Mouse (Mus musculus) brain, embryonic 18.5 days (tissue): ENCODE results near the gene Gbf1.

Source experiments
- DNase-seq: peaks from one replicate; pipeline ENCODE4 v3.0.0-alpha.2; 2012; ENCODE audit warnings: low read depth, low spot score

Gbf1 gene

DNA sequence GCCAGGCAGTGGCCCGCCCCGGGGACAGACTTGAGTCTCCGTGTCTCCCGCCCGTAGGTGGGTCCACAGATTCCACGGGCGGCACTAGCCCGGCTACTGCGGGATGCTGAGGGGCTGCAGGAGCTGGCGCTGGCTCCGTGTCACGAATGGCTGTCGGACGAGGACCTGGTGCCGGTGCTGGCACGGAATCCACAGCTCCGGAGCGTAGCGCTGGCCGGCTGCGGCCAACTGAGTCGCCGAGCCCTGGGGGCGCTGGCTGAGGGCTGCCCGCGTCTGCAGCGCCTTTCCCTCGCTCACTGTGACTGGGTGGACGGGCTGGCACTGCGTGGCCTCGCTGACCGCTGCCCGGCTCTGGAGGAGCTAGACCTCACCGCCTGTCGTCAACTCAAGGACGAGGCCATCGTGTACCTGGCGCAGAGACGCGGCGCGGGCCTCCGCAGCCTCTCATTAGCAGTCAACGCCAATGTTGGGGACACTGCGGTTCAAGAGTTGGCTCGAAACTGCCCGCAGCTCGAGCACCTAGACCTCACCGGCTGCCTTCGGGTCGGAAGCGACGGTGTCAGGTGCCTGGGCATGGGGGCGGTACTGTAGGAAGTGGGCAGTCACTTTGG lies 176.8 kb downstream of the Gbf1 start:
- no peak for DNase-seq

DNA sequence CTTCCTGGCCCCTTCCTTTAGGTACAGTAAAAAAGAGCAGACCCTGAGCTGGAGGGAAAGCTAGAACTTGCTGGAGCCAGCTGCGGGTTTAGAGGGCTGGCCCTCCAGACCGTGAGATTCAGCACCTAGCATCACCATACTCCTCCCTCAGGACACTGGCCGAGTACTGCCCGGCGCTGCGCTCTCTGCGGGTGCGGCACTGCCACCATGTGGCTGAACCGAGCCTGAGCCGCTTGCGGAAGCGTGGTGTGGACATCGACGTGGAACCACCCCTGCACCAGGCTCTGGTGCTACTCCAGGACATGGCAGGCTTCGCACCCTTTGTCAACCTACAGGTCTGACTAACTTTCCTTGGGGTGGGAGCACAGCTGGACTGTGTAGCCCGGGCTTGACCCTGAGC lies 177.6 kb downstream of the Gbf1 start:
- DNase-seq = no peak

DNA sequence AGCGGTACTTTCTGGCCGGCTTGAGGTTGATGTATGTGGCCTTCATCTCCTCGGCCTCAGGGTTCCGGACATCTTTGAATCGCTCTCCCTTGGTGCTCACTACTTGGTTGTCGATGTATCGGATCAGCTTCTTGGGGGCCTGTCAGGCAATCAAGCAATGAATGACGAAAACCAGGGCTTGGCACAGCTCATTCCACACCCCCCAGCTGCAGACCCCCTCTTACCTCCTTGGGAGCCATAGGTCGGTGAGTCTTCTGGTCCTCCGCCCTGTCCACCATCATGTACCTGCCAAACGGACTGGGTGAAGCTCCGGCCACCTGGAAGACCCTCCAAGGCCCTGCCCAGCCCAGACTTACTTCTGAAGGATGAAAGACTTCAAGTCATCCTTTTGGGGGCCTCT lies 178.4 kb downstream of the Gbf1 start:
- DNase-seq = no peak

DNA sequence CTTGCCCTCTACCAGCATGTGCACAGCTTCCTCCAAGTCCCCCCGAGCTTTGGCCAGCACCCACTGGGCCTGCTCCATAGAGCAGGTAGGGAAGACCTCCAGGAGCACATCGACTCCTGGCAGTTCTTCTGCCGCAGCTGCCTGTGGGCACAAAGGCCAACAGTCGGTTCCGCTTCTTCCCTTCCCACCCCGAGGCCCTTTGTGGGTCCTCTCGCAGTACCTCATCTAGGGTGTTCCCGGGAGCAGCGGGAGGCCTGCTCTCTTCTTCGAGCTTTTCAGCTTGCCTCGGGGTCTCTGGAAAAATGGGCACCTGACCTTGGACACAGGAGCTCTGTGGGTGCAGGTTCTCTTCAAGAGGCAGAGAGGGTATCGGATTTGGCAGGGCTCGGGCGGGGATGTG lies 179.0 kb downstream of the Gbf1 start:
- DNase-seq = no peak

DNA sequence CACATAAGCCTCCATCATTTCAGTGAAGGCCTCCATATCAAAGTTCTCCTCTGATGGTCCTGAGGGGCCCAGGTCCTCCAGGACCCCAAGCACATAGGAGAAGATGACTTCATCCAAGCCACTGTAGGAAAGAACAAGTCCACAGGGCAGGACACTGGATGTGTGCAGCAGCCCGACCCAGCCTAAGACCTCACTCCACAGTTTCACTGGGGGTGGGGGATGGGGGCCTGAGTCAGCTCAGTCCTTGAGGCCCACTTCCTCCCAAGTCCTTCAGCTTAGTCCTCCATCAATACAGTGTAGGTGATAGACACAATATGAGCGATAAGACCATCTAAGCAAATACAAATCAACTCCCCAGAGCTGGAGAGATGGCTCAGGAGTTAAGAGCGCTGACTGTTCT lies 179.6 kb downstream of the Gbf1 start:
- DNase-seq = no peak

DNA sequence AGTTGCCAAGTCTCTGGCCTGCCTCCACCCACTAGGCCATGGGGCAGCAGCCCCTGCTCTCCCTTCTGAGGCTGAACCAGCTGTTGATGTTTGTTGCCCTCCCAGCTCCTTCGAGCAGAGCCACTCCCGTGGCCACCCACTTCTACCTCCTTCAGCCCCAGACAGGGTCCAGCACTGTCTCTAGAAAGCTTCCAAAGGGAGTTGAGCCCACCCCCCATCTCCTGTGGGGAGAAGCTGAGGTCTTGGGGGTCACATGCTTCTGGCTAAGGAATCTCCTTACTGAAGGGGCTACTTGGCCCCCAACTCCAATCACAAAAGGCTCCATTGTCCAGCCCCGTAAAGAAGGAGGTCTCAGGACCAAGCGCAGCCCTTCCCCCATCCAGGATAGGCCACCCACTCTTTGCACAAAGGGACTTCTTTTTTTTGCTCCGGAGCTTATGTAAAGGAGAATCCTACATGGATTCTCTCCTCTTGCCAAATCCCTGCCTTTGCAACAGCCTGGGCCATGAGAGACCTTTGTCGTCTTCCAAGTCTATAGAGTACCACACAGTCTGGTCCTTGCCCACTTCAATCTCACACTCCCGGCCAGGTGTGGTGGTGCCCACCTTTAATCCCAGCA lies 180.5 kb downstream of the Gbf1 start:
- DNase-seq = no peak

DNA sequence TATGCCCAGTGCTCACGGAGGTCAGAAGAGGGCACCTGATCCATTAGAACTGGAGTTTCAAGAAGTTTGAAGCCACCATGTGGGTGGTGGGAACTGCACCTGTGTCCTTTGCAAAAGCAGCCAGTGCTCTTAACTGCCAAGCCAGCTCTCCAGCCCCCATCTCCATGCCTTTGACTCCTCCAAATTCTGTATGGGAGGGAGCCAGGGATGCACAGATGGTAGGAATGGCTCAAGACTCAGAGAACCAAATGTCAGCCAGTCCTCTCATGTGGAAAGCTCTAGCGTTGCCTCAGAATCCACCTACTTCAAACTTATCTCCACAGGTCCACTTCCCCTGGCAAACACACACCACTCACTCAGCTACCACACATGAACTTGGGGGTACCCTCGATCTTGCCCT lies 181.6 kb downstream of the Gbf1 start:
- DNase-seq = no peak
